Mouse (Mus musculus): Measurements from ENCODE around the gene Pfkfb1. TPM values are rescaled to one million over a fixed set of nuclear protein-coding genes. Genes with fewer than 3 reads are reported as not detected.

Pfkfb1 gene
- polyA plus RNA-seq, 1 experiment from 2014 or later: 2.5 TPM

- Histone ChIP-seq H3K27ac (replicated peaks) (no peak overlapping the region), H3K27me3 (ENCODE audit: control insufficient read depth, insufficient read depth, low read length) (no peaks in the 10 kb centered on the region), H3K36me3 (ENCODE audit: control insufficient read depth, insufficient read depth, low read length) (no peaks in the 10 kb centered on the region), H3K9ac (ENCODE audit: low read length) (no peak overlapping the region), H3K4me1 (replicated peaks; ENCODE audit: control insufficient read depth, insufficient read depth) (no peaks in the 10 kb centered on the region), H3K9me3 (ENCODE audit: control insufficient read depth, low read length) (no peaks in the 10 kb centered on the region), H3K4me3 (ENCODE audit: low read depth, low read length) (no peak overlapping the region), H3K4me2 (replicated peaks; ENCODE audit: low read depth) (no peak overlapping the region)
- 78% methylated on average over 3 of the region's 3 CpGs for WGBS
- ATAC-seq (ENCODE audit: low FRiP score, low TSS enrichment) (no peak), DNase-seq (ENCODE audit: low spot score) (no peak)
- no peak for TF ChIP-seq EP300 (optimal IDR thresholded peaks at IDR 0.05)
- TF ChIP-seq CTCF (IDR thresholded peaks at IDR 0.05; ENCODE audit: low read depth): no peak
Measured at GRCm38 (mm10) chrX:150594176-150594575, 6.1 kb downstream of the Pfkfb1 start.

- H3K36me3 ChIP-seq (ENCODE audit: control insufficient read depth, insufficient read depth, low read length): no peaks in the 10 kb centered on the region
- H3K4me2 ChIP-seq (replicated peaks; ENCODE audit: low read depth): no peak overlapping the region
- no peak overlapping the region for H3K9ac ChIP-seq (ENCODE audit: low read length)
- no peaks in the 10 kb centered on the region for H3K27me3 ChIP-seq (ENCODE audit: control insufficient read depth, insufficient read depth, low read length)
- DNase-seq (ENCODE audit: low spot score): no peak
- H3K4me1 ChIP-seq (replicated peaks; ENCODE audit: control insufficient read depth, insufficient read depth): no peaks in the 10 kb centered on the region
- no peaks in the 10 kb centered on the region for H3K9me3 ChIP-seq (ENCODE audit: control insufficient read depth, low read length)
- no peak for ATAC-seq (ENCODE audit: low FRiP score, low TSS enrichment)
- no peak overlapping the region for H3K4me3 ChIP-seq (ENCODE audit: low read depth, low read length)
- H3K27ac ChIP-seq (replicated peaks): no peak overlapping the region
- WGBS: 71% methylated on average over 9 of the region's 9 CpGs
- TF ChIP-seq CTCF (IDR thresholded peaks at IDR 0.05; ENCODE audit: low read depth): no peak
- TF ChIP-seq EP300 (optimal IDR thresholded peaks at IDR 0.05): no peak
Measured at GRCm38 (mm10) chrX:150595016-150595760, 7.2 kb downstream of the Pfkfb1 start.

GRCm38 (mm10) chrX:150598882-150599281 is 10.9 kb downstream of the Pfkfb1 start:
- Histone ChIP-seq H3K9me3 (ENCODE audit: control insufficient read depth, low read length) (no peaks in the 10 kb centered on the region), H3K9ac (ENCODE audit: low read length) (no peak overlapping the region), H3K27ac (replicated peaks) (no peak overlapping the region), H3K4me2 (replicated peaks; ENCODE audit: low read depth) (no peak overlapping the region), H3K36me3 (ENCODE audit: control insufficient read depth, insufficient read depth, low read length) (no peaks in the 10 kb centered on the region), H3K4me3 (ENCODE audit: low read depth, low read length) (no peak overlapping the region), H3K27me3 (ENCODE audit: control insufficient read depth, insufficient read depth, low read length) (no peaks in the 10 kb centered on the region), H3K4me1 (replicated peaks; ENCODE audit: control insufficient read depth, insufficient read depth) (no peaks in the 10 kb centered on the region)
- ATAC-seq (ENCODE audit: low FRiP score, low TSS enrichment) (no peak), DNase-seq (ENCODE audit: low spot score) (no peak)
- WGBS: 71% methylated on average over 2 of the region's 2 CpGs
- no peak for TF ChIP-seq EP300 (optimal IDR thresholded peaks at IDR 0.05)
- TF ChIP-seq CTCF (IDR thresholded peaks at IDR 0.05; ENCODE audit: low read depth): no peak

- H3K9me3 ChIP-seq (ENCODE audit: control insufficient read depth, low read length): no peaks in the 10 kb centered on the region
- 58% methylated on average over 1 of the region's 1 CpGs for WGBS
Measured at GRCm38 (mm10) chrX:150636421-150636820, 48.4 kb downstream of the Pfkfb1 start.

GRCm38 (mm10) chrX:150656122-150656907 is 68.3 kb downstream of the Pfkfb1 start:
- DNase-seq (ENCODE audit: low spot score) (peak; percentile 13), ATAC-seq (ENCODE audit: low FRiP score, low TSS enrichment) (no peak)
- no peak overlapping the region for H3K27ac ChIP-seq (replicated peaks)
- peak overlapping the region; percentile 49 for H3K4me2 ChIP-seq (replicated peaks; ENCODE audit: low read depth)
- no peaks in the 10 kb centered on the region for H3K36me3 ChIP-seq (ENCODE audit: control insufficient read depth, insufficient read depth, low read length)
- no peaks in the 10 kb centered on the region for H3K9me3 ChIP-seq (ENCODE audit: control insufficient read depth, low read length)
- peak overlapping the region; percentile 38 for H3K4me3 ChIP-seq (ENCODE audit: low read depth, low read length)
- WGBS: 41% methylated on average over 27 of the region's 44 CpGs
- no peaks in the 10 kb centered on the region for H3K27me3 ChIP-seq (ENCODE audit: control insufficient read depth, insufficient read depth, low read length)
- TF ChIP-seq EP300 (optimal IDR thresholded peaks at IDR 0.05): no peak
- no peak for TF ChIP-seq CTCF (IDR thresholded peaks at IDR 0.05; ENCODE audit: low read depth)
- H3K4me1 ChIP-seq (replicated peaks; ENCODE audit: control insufficient read depth, insufficient read depth): no peaks in the 10 kb centered on the region
- 0 out of 2 replicates have a peak overlapping the region, but pooled peaks have one; percentile 31 for H3K9ac ChIP-seq (ENCODE audit: low read length)

More at GRCm38 (mm10) chrX:150636421-150636820, 48.4 kb downstream of the Pfkfb1 start:
- H3K27ac ChIP-seq (replicated peaks): no peak overlapping the region
- DNase-seq (ENCODE audit: low spot score) (no peak), ATAC-seq (ENCODE audit: low FRiP score, low TSS enrichment) (no peak)
- H3K9ac ChIP-seq (ENCODE audit: low read length): no peak overlapping the region
- no peak overlapping the region for H3K4me3 ChIP-seq (ENCODE audit: low read depth, low read length)
- TF ChIP-seq EP300 (optimal IDR thresholded peaks at IDR 0.05): no peak
- no peak for TF ChIP-seq CTCF (IDR thresholded peaks at IDR 0.05; ENCODE audit: low read depth)
- H3K4me2 ChIP-seq (replicated peaks; ENCODE audit: low read depth): no peak overlapping the region
- no peaks in the 10 kb centered on the region for H3K36me3 ChIP-seq (ENCODE audit: control insufficient read depth, insufficient read depth, low read length)
- H3K27me3 ChIP-seq (ENCODE audit: control insufficient read depth, insufficient read depth, low read length): no peaks in the 10 kb centered on the region
- no peaks in the 10 kb centered on the region for H3K4me1 ChIP-seq (replicated peaks; ENCODE audit: control insufficient read depth, insufficient read depth)

All from stomach, postnatal 0 days (tissue).